Mouse (Mus musculus) CH12.LX (cell line): ENCODE measurements around the gene Tfr2.

Source experiments
- CTCF ChIP-seq, 2 experiments: IDR thresholded peaks in 1 of 2; conservative IDR thresholded peaks in 1 of 2; 2 replicates each; pipeline ENCODE4 v1.5.1; 2011 to 2012; ENCODE audit warnings: low read depth in 2 of 2, low read length in 2 of 2, improper control_type of control experiment in 1 of 2, inconsistent platforms in 1 of 2, mild to moderate bottlenecking in 1 of 2, moderate library complexity in 1 of 2
- ETS1 ChIP-seq: conservative IDR thresholded peaks from 2 replicates; pipeline ENCODE4 v1.6.1; 2012; ENCODE audit warnings: low read depth, mild to moderate bottlenecking, inconsistent platforms, low read length, improper control_type of control experiment, moderate library complexity
- MAFK ChIP-seq: IDR thresholded peaks from 2 replicates; pipeline ENCODE4 v1.6.1; 2011; ENCODE audit warnings: low read length, improper control_type of control experiment; ENCODE audit not compliant: insufficient replicate concordance
- MEF2A ChIP-seq: IDR thresholded peaks from 2 replicates; pipeline ENCODE4 v1.6.1; 2014; ENCODE audit warnings: low read depth, mild to moderate bottlenecking, inconsistent platforms, low read length, improper control_type of control experiment, borderline replicate concordance
- PAX5 ChIP-seq: IDR thresholded peaks from 2 replicates; pipeline ENCODE4 v1.6.1; 2012; ENCODE audit warnings: low read length, inconsistent platforms, mixed read lengths
- POLR2A ChIP-seq: IDR thresholded peaks from 2 replicates; pipeline ENCODE4 v1.6.1; 2011; ENCODE audit warnings: low read depth, mild to moderate bottlenecking, improper control_type of control experiment, low read length
- ZKSCAN1 ChIP-seq: IDR thresholded peaks from 2 replicates; pipeline ENCODE4 v1.6.1; 2012; ENCODE audit warnings: low read depth, inconsistent platforms, low read length, improper control_type of control experiment, borderline replicate concordance

GRCm38 (mm10) chr5:137570691-137571586, 1.3 kb downstream of the Tfr2 start:
- no peak for TF ChIP-seq MAFK
- TF ChIP-seq CTCF (conservative IDR thresholded peaks at IDR 0.05 in 1 of 2, IDR thresholded peaks at IDR 0.05 in 1 of 2; ENCODE audit: low read depth in 2 of 2, low read length in 2 of 2), result no peak
- no peak for TF ChIP-seq POLR2A
- TF ChIP-seq ZKSCAN1, result no peak
- TF ChIP-seq MEF2A, result no peak
- TF ChIP-seq PAX5, result no peak
- TF ChIP-seq ETS1, result no peak
